Mouse (Mus musculus): ENCODE measurements at regions not wholly inside any gene's neighbourhood (a gene's known extent, or its start where the extent isn't known, plus 50 kb on each side); places are given as distances from the start of the nearest gene placed in this dataset.

- H3K4me3 ChIP-seq, result no peak overlapping the region
- no peak overlapping the region for H3ac ChIP-seq (ENCODE audit: control insufficient read depth, insufficient read length)
- H3K4me2 ChIP-seq (ENCODE audit: low read depth), result no peak overlapping the region
- no peaks in the 10 kb centered on the region for H3K36me3 ChIP-seq (ENCODE audit: control insufficient read depth, insufficient read depth)
- no peaks in the 10 kb centered on the region for H3K79me2 ChIP-seq (ENCODE audit: control insufficient read depth, insufficient read depth)
- H3K27me3 ChIP-seq (ENCODE audit: control insufficient read depth, insufficient read depth, insufficient read length), result no peaks in the 10 kb centered on the region
- TF ChIP-seq E2F4 (IDR thresholded peaks at IDR 0.05; ENCODE audit: insufficient read depth), result no peak
- no peak for TF ChIP-seq MYOD1 (IDR thresholded peaks at IDR 0.05; ENCODE audit: control insufficient read depth in 1 of 3, insufficient read length in 2 of 3, low read depth in 2 of 3)
- TF ChIP-seq USF1 (IDR thresholded peaks at IDR 0.05; ENCODE audit: low read depth), result no peak
- no peak for TF ChIP-seq SRF (IDR thresholded peaks at IDR 0.05; ENCODE audit: control insufficient read depth, insufficient read length, low read depth)
- no peak for TF ChIP-seq REST (IDR thresholded peaks at IDR 0.05; ENCODE audit: insufficient read depth, insufficient read length)
- no peak for TF ChIP-seq POLR2AphosphoS2 (IDR thresholded peaks at IDR 0.05; ENCODE audit: insufficient read length, low read depth)
- no peak for TF ChIP-seq CEBPB (IDR thresholded peaks at IDR 0.05; ENCODE audit: insufficient read depth, poor library complexity, severe bottlenecking)
- no peak for TF ChIP-seq MAX (IDR thresholded peaks at IDR 0.05; ENCODE audit: low read depth)
- no peak for TF ChIP-seq MYOG (IDR thresholded peaks at IDR 0.05; ENCODE audit: control insufficient read depth in 1 of 3, insufficient read depth in 1 of 3, insufficient read length in 2 of 3, low read depth in 2 of 3)
- no peak for TF ChIP-seq TCF12 (IDR thresholded peaks at IDR 0.05; ENCODE audit: insufficient read depth, poor library complexity, severe bottlenecking)
- TF ChIP-seq TCF3 (IDR thresholded peaks at IDR 0.05; ENCODE audit: insufficient read length, low read depth), result no peak
- TF ChIP-seq POLR2A (IDR thresholded peaks at IDR 0.05; ENCODE audit: insufficient read length, low read depth), result no peak
Observed at GRCm38 (mm10) chr5:49665196-49665595, 140.5 kb upstream of the Kcnip4 start.

DNA sequence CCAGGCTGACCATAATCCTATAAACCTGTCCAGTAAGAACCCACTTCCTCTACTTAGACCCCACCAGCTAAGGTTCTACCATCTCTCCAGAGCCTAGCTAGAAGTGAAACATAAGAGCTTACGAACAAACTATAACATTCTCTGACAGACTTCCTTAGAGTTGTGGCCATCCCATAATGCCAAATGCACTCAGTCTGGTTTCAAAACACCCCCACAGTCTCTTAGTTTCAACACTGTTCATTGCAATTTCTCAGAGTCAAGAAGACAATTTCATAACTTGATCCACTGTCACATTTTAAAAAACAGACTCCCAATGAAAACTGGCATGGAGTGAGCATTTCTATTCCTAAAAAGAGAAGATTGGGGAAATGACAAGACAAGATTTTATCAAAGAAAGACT is 139.2 kb upstream of the Kcnip4 start:
- Histone ChIP-seq H3K4me2 (ENCODE audit: low read depth) (no peak overlapping the region), H3K27me3 (ENCODE audit: control insufficient read depth, insufficient read depth, insufficient read length) (no peaks in the 10 kb centered on the region), H3K79me2 (ENCODE audit: control insufficient read depth, insufficient read depth) (no peaks in the 10 kb centered on the region), H3ac (ENCODE audit: control insufficient read depth, insufficient read length) (no peak overlapping the region), H3K36me3 (ENCODE audit: control insufficient read depth, insufficient read depth) (no peaks in the 10 kb centered on the region), H3K4me3 (no peak overlapping the region)
- TF ChIP-seq SRF (IDR thresholded peaks at IDR 0.05; ENCODE audit: control insufficient read depth, insufficient read length, low read depth) (no peak), REST (IDR thresholded peaks at IDR 0.05; ENCODE audit: insufficient read depth, insufficient read length) (no peak), POLR2A (IDR thresholded peaks at IDR 0.05; ENCODE audit: insufficient read length, low read depth) (no peak), MYOG (IDR thresholded peaks at IDR 0.05; ENCODE audit: control insufficient read depth in 1 of 3, insufficient read depth in 1 of 3, insufficient read length in 2 of 3, low read depth in 2 of 3) (no peak), USF1 (IDR thresholded peaks at IDR 0.05; ENCODE audit: low read depth) (no peak)

GRCm38 (mm10) chr5:49662096-49662495 is 137.4 kb upstream of the Kcnip4 start:
- no peaks in the 10 kb centered on the region for H3K79me2 ChIP-seq (ENCODE audit: control insufficient read depth, insufficient read depth)
- H3K4me2 ChIP-seq (ENCODE audit: low read depth), result no peak overlapping the region
- no peaks in the 10 kb centered on the region for H3K27me3 ChIP-seq (ENCODE audit: control insufficient read depth, insufficient read depth, insufficient read length)
- TF ChIP-seq MYOD1 (IDR thresholded peaks at IDR 0.05; ENCODE audit: control insufficient read depth in 1 of 3, insufficient read length in 2 of 3, low read depth in 2 of 3), result no peak
- TF ChIP-seq TCF3 (IDR thresholded peaks at IDR 0.05; ENCODE audit: insufficient read length, low read depth), result no peak
- TF ChIP-seq POLR2AphosphoS2 (IDR thresholded peaks at IDR 0.05; ENCODE audit: insufficient read length, low read depth), result no peak
- TF ChIP-seq REST (IDR thresholded peaks at IDR 0.05; ENCODE audit: insufficient read depth, insufficient read length), result no peak
- TF ChIP-seq MYOG (IDR thresholded peaks at IDR 0.05; ENCODE audit: control insufficient read depth in 1 of 3, insufficient read depth in 1 of 3, insufficient read length in 2 of 3, low read depth in 2 of 3), result no peak
- TF ChIP-seq MAX (IDR thresholded peaks at IDR 0.05; ENCODE audit: low read depth), result no peak
- no peak for TF ChIP-seq TCF12 (IDR thresholded peaks at IDR 0.05; ENCODE audit: insufficient read depth, poor library complexity, severe bottlenecking)
- no peak for TF ChIP-seq POLR2A (IDR thresholded peaks at IDR 0.05; ENCODE audit: insufficient read length, low read depth)
- TF ChIP-seq SRF (IDR thresholded peaks at IDR 0.05; ENCODE audit: control insufficient read depth, insufficient read length, low read depth), result no peak
- no peak for TF ChIP-seq CEBPB (IDR thresholded peaks at IDR 0.05; ENCODE audit: insufficient read depth, poor library complexity, severe bottlenecking)
- TF ChIP-seq E2F4 (IDR thresholded peaks at IDR 0.05; ENCODE audit: insufficient read depth), result no peak
- TF ChIP-seq USF1 (IDR thresholded peaks at IDR 0.05; ENCODE audit: low read depth), result no peak
- no peak overlapping the region for H3ac ChIP-seq (ENCODE audit: control insufficient read depth, insufficient read length)
- no peaks in the 10 kb centered on the region for H3K36me3 ChIP-seq (ENCODE audit: control insufficient read depth, insufficient read depth)
- no peak overlapping the region for H3K4me3 ChIP-seq

GRCm38 (mm10) chr5:49660598-49660997 is 135.9 kb upstream of the Kcnip4 start:
- H3K4me3 ChIP-seq, result no peak overlapping the region
- no peaks in the 10 kb centered on the region for H3K79me2 ChIP-seq (ENCODE audit: control insufficient read depth, insufficient read depth)
- H3K27me3 ChIP-seq (ENCODE audit: control insufficient read depth, insufficient read depth, insufficient read length), result no peaks in the 10 kb centered on the region
- no peak overlapping the region for H3K4me2 ChIP-seq (ENCODE audit: low read depth)
- TF ChIP-seq TCF12 (IDR thresholded peaks at IDR 0.05; ENCODE audit: insufficient read depth, poor library complexity, severe bottlenecking), result no peak
- no peak for TF ChIP-seq MYOD1 (IDR thresholded peaks at IDR 0.05; ENCODE audit: control insufficient read depth in 1 of 3, insufficient read length in 2 of 3, low read depth in 2 of 3)
- no peak for TF ChIP-seq E2F4 (IDR thresholded peaks at IDR 0.05; ENCODE audit: insufficient read depth)
- TF ChIP-seq REST (IDR thresholded peaks at IDR 0.05; ENCODE audit: insufficient read depth, insufficient read length), result no peak
- no peak for TF ChIP-seq TCF3 (IDR thresholded peaks at IDR 0.05; ENCODE audit: insufficient read length, low read depth)
- no peak for TF ChIP-seq SRF (IDR thresholded peaks at IDR 0.05; ENCODE audit: control insufficient read depth, insufficient read length, low read depth)
- TF ChIP-seq POLR2A (IDR thresholded peaks at IDR 0.05; ENCODE audit: insufficient read length, low read depth), result no peak
- no peaks in the 10 kb centered on the region for H3K36me3 ChIP-seq (ENCODE audit: control insufficient read depth, insufficient read depth)
- H3ac ChIP-seq (ENCODE audit: control insufficient read depth, insufficient read length), result no peak overlapping the region

GRCm38 (mm10) chr5:49650953-49651352 is 126.2 kb upstream of the Kcnip4 start:
- Histone ChIP-seq H3K27me3 (ENCODE audit: control insufficient read depth, insufficient read depth, insufficient read length) (no peaks in the 10 kb centered on the region), H3K79me2 (ENCODE audit: control insufficient read depth, insufficient read depth) (no peaks in the 10 kb centered on the region)

More at GRCm38 (mm10) chr5:49650953-49651352, 126.2 kb upstream of the Kcnip4 start:
- Histone ChIP-seq H3ac (ENCODE audit: control insufficient read depth, insufficient read length) (no peak overlapping the region), H3K4me2 (ENCODE audit: low read depth) (no peak overlapping the region), H3K36me3 (ENCODE audit: control insufficient read depth, insufficient read depth) (no peaks in the 10 kb centered on the region), H3K4me3 (no peak overlapping the region)
- TF ChIP-seq REST (IDR thresholded peaks at IDR 0.05; ENCODE audit: insufficient read depth, insufficient read length), result no peak
- no peak for TF ChIP-seq POLR2AphosphoS2 (IDR thresholded peaks at IDR 0.05; ENCODE audit: insufficient read length, low read depth)
- no peak for TF ChIP-seq CEBPB (IDR thresholded peaks at IDR 0.05; ENCODE audit: insufficient read depth, poor library complexity, severe bottlenecking)
- no peak for TF ChIP-seq POLR2A (IDR thresholded peaks at IDR 0.05; ENCODE audit: insufficient read length, low read depth)
- TF ChIP-seq MYOD1 (IDR thresholded peaks at IDR 0.05; ENCODE audit: control insufficient read depth in 1 of 3, insufficient read length in 2 of 3, low read depth in 2 of 3), result no peak
- no peak for TF ChIP-seq TCF3 (IDR thresholded peaks at IDR 0.05; ENCODE audit: insufficient read length, low read depth)
- no peak for TF ChIP-seq MYOG (IDR thresholded peaks at IDR 0.05; ENCODE audit: control insufficient read depth in 1 of 3, insufficient read depth in 1 of 3, insufficient read length in 2 of 3, low read depth in 2 of 3)
- no peak for TF ChIP-seq E2F4 (IDR thresholded peaks at IDR 0.05; ENCODE audit: insufficient read depth)
- TF ChIP-seq TCF12 (IDR thresholded peaks at IDR 0.05; ENCODE audit: insufficient read depth, poor library complexity, severe bottlenecking), result no peak
- TF ChIP-seq MAX (IDR thresholded peaks at IDR 0.05; ENCODE audit: low read depth), result no peak
- TF ChIP-seq SRF (IDR thresholded peaks at IDR 0.05; ENCODE audit: control insufficient read depth, insufficient read length, low read depth), result no peak
- no peak for TF ChIP-seq USF1 (IDR thresholded peaks at IDR 0.05; ENCODE audit: low read depth)

Measured in myocyte (in vitro differentiated cells).